Mouse (Mus musculus): ENCODE results near the gene Anapc11.

Gene Anapc11

GRCm38 (mm10) chr11:120626785-120627467 lies 28.7 kb downstream of the Anapc11 start:
- DNase-seq (ENCODE audit: low read depth, low spot score), result no peak

- DNase-seq (ENCODE audit: low read depth, low spot score), result no peak
Observed at GRCm38 (mm10) chr11:120627468-120628300, 29.5 kb downstream of the Anapc11 start.

- DNase-seq (ENCODE audit: low read depth, low spot score), result no peak
Observed at GRCm38 (mm10) chr11:120628601-120629340, 30.6 kb downstream of the Anapc11 start.

- DNase-seq (ENCODE audit: low read depth, low spot score), result peak; percentile 62
Observed at GRCm38 (mm10) chr11:120629341-120629730, 31.1 kb downstream of the Anapc11 start.

- no peak for DNase-seq (ENCODE audit: low read depth, low spot score)
Observed at GRCm38 (mm10) chr11:120629911-120630310, 31.7 kb downstream of the Anapc11 start.

- DNase-seq (ENCODE audit: low read depth, low spot score), result no peak
Observed at GRCm38 (mm10) chr11:120630401-120630871, 32.2 kb downstream of the Anapc11 start.

- no peak for DNase-seq (ENCODE audit: low read depth, low spot score)
Observed at GRCm38 (mm10) chr11:120630881-120631725, 32.9 kb downstream of the Anapc11 start.

- DNase-seq (ENCODE audit: low read depth, low spot score), result no peak
Observed at GRCm38 (mm10) chr11:120631726-120632448, 33.7 kb downstream of the Anapc11 start.

- DNase-seq (ENCODE audit: low read depth, low spot score), result peak; percentile 69
Observed at GRCm38 (mm10) chr11:120632559-120633519, 34.6 kb downstream of the Anapc11 start.

GRCm38 (mm10) chr11:120633520-120634343 lies 35.5 kb downstream of the Anapc11 start, which contains the start of gene Mafg:
TSS of gene Mafg (minus strand) at chr11:120633600.
- DNase-seq (ENCODE audit: low read depth, low spot score), result peak; percentile 98

- no peak for DNase-seq (ENCODE audit: low read depth, low spot score)
Observed at GRCm38 (mm10) chr11:120634810-120635209, 36.6 kb downstream of the Anapc11 start.

GRCm38 (mm10) chr11:120641255-120641654 lies 43.0 kb downstream of the Anapc11 start:
- no peak for DNase-seq (ENCODE audit: low read depth, low spot score)

GRCm38 (mm10) chr11:120641869-120642268 lies 43.6 kb downstream of the Anapc11 start:
- no peak for DNase-seq (ENCODE audit: low read depth, low spot score)

GRCm38 (mm10) chr11:120642939-120643600 lies 44.8 kb downstream of the Anapc11 start:
- no peak for DNase-seq (ENCODE audit: low read depth, low spot score)

GRCm38 (mm10) chr11:120643601-120643987 lies 45.4 kb downstream of the Anapc11 start, which contains the start of gene Pycr1:
TSS of gene Pycr1 (minus strand) at chr11:120643769.
- DNase-seq (ENCODE audit: low read depth, low spot score), result peak; percentile 97

GRCm38 (mm10) chr11:120647047-120647830 lies 49.0 kb downstream of the Anapc11 start:
- no peak for DNase-seq (ENCODE audit: low read depth, low spot score)

GRCm38 (mm10) chr11:120648001-120648476 lies 49.8 kb downstream of the Anapc11 start, which contains the start of gene Myadml2:
TSS of gene Myadml2 (minus strand) at chr11:120648158.
- DNase-seq (ENCODE audit: low read depth, low spot score), result peak; percentile 74
